Mouse (Mus musculus) spleen, adult 18-20 months (tissue): ENCODE measurements at regions not wholly inside any gene's neighbourhood (a gene's known extent, or its start where the extent isn't known, plus 50 kb on each side); places are given as distances from the start of the nearest gene placed in this dataset.

Experiments used
- DNase-seq, 2 experiments: peaks; one replicate each; pipeline ENCODE4 v3.0.0; 2022; ENCODE audit warnings: mixed read lengths in 2 of 2

DNA sequence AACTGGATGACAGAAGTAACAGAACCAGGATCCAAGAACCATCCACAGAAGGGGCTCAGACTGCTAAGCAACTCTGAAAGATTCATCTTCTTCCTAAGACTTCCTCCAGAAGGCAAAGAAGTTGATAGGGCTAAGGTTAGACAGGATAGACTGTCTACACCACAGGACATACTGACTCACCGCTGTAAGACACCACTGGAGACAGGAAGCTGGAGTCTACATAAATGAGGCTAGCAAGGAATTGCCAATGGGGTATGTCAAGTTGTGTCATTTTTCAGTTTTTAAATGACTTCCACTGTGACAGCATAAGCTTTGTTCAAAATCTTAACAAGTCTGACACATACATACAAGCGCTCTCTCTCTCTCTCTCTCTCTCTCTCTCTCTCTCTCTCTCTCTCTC is 645.4 kb upstream of the Gm10131 start:
- DNase-seq: no peak

DNA sequence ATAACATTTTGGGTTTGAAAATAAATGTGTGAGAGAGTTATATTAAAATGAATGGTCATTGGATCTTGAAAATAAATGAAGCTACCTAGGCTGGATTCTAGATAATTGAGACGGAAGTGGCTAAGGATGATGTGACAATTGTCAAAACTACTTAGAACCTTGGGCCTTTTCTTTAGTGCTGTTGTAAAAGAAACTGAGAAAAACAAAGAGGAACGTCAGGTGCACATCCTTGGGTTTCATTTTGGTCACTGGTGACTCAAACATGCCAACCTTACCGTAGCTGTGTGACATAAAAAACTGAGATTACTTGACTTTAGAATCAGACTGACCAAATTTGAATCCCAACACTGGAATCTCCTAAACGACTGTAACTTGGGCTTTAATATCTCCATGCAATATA is 644.6 kb upstream of the Gm10131 start:
- no peak for DNase-seq

DNA sequence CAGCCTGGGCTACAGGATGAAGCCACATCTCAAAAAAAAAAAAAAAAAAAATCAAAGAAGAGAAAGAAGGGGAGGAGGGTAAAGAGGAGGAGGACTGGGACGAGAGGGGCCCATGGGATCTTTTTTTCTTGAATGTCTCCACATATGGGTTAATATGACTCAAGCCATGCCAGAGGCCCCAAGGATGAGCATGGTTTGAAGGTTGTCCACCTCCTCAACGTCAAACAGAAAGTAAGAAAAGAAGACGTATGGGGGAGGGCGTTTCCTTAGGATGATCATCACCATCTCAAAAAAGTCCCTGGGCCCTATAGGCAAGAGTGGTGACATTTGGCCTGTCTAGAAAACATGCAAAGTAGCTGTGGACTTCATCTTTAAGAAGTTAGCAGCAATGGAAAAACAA is 643.9 kb upstream of the Gm10131 start:
- no peak for DNase-seq

DNA sequence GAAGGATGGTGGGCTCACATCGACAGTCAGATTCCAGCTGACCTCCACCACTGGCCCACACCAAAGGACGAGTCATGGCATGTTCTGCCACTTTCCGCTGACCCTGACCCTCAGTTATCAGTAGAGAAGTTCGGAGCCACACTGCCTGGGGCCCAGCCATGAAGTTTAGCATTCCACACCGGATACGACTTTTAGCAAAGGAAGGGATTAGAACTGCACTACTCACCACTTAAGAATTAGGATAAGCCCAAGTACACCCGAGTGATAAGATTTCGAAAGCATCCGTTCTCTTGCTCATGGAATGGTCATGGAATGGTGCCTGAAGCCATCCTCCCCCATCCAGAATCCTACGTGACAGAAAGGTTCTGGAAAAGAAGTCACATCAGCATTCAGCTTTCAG is 641.5 kb upstream of the Gm10131 start:
- no peak for DNase-seq

DNA sequence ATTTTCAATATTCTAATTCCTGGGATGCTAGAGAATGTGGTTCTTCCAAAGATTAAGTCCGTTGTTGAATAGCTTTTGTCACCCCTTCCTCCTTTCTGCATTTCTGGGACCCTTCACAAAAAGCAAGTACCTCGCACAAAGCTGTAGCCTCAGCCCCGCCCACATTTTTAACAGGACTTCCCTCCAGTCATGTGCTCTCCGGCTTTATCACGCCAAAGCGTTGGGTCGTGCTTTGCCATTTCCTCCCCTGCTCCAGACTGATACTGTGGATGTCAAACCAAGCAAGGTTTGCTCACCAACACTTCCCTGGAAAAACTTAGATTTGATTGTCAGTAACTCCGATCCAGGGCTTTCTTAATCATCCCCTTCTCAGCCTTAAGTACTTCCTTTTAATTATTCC is 637.0 kb upstream of the Gm10131 start:
- no peak for DNase-seq

DNA sequence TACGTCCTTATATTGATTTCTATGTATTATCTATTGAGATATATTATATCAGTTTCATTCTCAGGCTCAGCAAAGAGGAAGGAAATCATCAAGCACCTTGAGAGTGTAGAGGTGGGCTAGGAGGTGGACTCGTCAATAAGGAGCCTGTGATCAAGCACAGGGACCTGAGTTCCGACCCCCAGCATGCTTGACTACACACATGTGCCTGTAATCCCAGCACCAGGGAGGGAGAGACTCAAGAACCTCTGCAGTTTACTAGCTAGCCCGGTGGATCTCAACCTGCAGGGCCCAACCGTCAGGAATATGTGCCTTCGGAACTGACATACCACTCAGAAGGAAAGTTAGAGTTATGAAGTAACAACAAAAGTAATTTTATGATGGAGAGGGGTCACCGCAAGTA is 634.2 kb upstream of the Gm10131 start:
- no peak for DNase-seq

DNA sequence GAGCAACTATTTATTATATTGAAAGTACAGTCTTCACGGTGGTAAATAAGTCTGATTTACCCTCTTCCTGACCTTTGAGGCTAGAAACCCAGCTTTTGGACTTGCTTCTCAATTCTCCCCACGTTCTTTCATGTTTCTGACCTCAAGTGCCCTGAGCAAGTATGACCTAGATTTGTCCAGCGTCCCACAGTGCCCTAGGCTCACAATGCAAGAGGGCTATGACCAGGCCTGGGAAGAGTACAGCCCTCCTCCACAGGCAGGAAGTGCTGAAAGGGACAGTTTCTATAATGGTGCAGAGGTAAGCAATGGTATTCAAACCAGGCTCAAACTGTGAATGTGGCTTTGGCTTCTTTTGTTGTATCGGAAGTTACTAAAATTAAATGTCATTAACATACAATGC is 633.1 kb upstream of the Gm10131 start:
- no peak for DNase-seq

DNA sequence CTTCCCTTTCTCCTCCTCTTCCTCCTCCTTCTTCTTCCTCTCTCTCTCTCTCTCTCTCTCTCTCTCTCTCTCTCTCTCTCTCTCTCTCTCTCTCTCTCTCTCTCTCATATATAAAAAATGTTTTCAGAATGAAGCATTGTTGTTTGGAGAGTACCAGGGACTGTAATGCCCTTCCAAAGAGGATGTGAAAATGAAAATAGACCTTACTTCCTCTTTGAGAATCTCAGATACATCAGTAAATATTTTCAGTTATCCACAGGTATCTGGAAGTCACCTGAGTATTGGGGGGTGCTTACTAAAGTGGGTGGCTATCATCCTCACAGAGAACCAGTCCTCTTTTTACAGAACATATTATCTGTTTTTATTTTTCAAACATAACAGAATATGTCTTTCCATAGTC is 632.6 kb upstream of the Gm10131 start:
- no peak for DNase-seq

DNA sequence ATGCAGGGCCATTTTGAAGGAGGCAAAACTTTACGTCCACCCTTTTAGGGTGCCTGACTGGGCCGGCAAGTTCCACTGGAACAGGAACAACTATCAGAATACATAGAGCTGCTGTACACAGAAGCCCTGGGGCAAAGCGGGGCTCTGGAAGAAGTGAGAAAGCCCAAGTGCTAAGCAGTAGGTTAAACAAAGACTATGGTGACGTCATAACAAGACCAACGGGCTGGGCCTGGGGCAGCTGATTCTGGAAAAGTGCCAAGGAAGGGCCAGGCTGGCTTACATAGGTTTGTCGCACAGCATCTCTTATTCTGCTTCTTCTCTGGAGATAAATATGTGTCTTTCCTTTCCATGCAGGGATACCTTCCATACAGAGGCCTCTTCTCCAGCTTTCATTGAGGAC is 631.6 kb upstream of the Gm10131 start:
- no peak for DNase-seq

DNA sequence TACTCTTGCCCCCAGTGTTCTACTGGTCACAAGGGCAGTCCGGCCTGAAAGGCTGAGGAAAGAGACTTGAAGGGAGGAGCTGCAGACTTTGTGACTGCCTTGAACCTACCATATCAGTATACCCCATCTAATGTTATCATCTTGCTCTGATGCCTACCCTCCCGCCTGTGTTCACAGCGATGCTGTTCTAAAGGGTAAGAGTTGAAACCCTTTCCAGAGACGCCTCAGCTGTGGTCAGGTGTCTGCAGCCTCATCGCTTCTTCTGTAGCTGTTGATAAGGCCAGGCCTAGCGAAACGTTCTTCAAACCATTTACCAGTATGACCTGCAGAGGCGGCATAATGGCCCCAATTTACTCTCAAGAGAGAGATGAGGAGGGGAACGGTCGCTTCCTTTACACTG is 629.3 kb upstream of the Gm10131 start:
- DNase-seq: no peak

DNA sequence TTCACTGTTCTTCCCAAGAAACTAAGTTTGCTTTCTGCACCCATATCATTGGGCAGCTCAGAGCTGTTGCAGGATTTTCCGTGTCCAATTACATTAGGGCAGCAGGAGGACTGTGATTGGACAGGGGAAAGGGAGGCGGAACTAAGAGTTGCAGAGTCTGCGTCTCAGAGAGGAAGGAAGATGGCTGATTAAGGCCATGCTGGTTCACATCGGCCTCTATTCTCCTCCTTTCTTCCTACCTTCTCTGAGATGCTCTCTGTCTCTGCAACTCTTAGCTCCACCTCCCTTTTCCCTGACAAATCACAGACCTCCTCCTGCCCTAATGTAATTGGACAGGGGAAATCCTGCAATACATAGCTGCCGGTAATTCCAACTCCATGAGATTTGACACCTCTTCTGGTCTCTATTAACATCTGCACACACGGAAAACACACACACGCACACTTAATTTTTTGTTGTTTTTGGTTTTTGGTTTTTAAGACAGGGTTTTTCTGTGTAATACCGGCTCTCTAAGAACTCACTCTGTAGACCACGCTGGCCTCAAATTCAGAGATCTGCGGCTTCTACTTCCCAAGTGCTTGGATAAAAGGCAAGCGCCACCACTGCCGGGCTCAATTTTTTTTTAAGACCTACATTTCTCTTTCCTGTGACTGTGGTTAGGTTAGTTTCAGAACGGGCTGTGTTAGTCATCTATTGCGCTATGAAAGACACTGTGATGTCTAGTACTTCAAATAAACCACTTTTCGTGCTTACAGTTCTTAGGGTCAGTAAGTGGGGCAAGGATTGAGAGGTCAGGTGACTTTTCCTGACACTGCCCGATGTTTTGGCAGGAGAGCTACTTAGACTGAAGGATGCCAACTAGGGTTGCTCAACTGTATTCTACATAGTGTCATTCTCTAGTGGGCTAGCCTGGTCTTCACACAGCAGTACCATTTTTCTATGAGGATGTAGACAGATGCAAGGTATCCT is 628.6 kb upstream of the Gm10131 start:
- DNase-seq: no peak

DNA sequence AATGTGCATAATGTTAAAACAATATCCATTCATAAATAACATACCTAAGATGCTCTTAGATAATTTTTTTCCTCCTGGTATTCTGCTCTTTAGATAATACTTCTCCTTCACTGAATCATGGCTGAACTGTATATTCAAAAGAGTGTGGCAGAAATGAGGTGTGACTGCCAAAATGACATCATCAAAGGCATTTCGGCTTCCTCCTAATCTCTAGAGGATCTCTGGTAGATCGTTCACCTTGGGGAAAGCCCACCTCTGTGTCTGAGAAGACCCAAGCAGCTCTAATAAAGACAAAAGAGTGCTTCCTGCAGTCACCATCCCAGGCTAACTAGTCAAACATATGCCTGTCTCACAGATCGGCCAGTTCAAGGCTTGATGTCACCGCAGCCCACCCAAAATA is 624.7 kb upstream of the Gm10131 start:
- no peak for DNase-seq

DNA sequence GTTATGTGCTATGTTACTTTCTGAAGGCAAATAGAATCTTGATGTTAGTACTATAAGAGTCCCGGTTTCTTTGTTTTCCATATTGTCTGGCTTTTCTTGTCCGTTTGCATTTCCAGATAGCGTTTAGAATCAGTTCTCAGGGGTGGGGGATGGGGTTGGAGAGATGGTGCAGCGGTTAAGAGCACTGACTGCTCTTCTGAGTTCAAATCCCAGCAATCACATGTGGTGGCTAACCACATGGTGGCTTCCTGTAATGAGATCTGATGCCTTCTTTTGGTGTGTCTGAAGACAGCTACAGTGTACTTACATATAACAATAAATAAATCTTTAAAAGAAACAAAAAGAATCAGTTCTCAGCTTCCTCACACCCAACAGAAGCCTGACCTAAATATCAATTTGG is 623.5 kb upstream of the Gm10131 start:
- DNase-seq: no peak

DNA sequence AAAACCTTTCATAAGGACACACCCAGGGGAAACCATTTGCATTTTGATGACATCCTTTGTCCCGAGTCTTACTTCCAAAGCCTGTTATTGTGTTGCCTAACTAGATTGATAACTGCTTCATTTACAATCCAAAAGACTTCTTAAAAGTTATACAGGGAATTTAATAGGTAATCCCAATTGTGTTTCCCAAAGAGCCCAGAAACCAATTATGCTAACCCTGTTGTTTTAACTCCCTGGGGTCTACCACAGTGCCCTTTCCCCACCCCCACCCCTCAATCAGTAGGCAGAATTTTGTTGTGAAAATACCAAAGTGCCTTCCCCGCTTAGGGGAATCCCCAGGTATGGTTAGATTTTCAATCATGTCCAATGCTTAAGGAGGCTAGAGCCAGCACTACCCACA is 621.3 kb upstream of the Gm10131 start:
- no peak for DNase-seq

DNA sequence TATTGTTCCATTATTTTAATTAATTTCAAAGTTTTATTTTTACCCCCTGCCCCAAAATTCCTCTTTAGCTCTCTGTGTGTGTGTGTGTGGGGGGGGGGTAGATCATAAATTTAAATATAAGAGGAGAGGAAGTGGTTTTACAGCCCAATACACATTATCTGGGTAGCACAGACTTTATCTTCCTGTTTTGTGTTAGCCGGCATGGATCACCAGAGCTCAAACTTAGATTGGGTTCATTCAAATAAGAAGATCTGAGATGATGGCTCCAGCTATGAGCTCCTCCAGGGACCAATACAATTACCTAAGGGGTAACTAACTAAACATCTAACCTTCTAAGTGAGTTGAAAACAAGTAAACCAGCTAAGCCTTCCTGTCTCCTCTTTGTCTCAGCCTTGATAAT is 620.8 kb upstream of the Gm10131 start:
- no peak for DNase-seq

DNA sequence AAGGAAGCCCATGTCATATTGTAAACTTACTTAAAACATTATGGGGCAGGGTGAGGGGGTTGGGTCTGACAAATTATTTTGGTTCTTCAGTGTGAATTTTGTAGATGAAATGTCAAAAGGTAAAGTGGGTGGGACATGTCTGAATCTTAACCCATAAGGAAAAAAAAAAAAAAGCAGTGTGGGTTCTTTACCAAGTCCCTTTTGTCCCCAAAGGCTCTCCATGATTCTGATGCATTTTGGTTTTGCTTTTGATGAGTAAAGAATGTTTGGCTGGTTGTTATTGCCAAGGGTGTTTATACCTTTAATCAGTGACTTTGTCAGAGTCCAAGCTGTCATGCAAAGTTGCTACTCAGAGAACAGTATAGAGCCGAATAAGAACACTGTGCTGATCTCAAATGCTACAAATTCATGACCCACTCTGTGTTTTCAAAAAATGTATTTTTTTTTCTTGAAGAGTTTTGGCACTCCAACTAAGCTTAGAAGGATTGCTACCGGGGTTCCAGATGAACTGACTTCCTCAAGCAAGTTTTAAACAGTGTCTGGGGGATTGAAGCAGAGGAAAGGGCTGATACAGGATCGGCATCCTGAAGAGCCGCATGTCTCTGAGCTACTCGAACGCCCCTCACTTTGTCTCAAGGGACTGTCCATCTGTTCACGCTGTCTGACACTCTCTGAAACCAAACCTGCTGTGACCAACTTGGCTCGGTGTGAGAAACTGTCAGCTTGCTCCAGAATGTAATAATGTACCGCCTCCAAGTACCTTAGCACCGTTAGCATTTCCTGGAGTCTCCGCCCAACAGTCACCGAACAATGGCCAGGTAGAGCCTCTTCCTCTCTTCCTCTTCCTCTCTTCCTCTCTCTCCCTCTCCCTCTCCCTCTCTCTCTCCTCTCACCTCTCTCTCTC is 619.8 kb upstream of the Gm10131 start:
- DNase-seq: no peak

DNA sequence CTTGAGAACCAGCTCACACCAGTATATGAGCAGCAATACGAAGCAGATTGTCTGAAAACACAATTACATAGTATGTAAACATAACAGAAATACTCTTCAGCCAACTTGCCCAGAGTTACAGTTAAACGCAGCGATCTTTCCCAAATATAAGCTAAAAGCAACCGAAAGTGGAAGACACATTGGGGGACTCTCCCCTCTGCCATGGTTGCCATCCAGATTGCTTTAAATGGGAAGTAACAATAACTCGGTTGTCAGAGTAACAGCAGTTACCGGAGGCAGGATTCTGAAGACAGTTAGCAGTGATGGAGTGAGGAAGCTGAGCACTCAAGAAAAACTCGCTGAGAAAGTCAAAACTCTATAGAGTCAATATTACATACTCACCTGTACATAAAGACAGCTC is 618.0 kb upstream of the Gm10131 start:
- no peak for DNase-seq

DNA sequence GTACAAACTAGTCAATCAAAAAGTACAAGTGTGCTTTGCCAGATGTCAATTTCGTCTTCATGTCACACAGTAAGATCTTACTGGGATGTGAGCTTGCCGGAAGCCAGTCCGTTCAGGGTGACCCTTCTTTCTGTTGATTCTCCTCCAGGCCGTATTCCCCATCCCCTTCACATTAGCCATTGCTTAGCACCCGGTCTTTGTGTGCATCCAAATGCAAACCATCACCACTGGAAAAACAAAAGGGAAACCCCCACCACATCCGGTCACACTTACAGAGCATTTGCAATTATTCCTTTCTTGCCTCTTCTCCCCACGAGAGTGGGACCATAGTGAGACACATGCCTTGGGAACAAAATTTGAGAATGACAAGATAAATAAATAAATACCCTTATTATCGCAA is 616.2 kb upstream of the Gm10131 start:
- no peak for DNase-seq

DNA sequence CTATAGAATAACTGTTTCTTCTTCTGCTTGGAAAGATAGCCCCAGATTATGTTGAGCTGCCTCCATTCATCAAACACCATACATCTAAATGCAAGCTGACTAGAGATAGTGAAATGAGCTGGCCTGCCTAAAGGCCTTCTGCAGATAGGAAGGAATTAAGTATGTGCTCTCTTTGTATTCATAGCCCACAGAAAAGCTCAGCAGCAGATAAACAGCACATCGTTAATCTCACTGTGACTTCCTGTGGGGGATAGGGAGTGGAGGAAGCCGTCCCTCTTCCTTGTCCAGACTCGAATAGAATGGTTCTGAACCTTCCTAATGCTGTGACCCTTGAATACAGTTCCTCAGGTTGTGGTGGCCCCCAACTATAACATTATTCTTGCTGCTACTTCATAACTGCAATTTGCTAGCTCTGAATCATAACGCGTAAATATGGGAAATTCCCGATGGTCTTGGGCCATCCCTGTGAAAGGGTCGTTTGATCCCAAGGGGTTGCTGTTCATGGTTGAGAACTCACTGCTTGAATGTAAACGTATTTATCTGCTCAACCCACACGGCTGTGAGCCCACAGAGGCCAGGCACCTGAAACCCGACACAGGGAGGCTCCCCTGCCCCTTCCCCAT is 614.7 kb upstream of the Gm10131 start:
- no peak for DNase-seq

DNA sequence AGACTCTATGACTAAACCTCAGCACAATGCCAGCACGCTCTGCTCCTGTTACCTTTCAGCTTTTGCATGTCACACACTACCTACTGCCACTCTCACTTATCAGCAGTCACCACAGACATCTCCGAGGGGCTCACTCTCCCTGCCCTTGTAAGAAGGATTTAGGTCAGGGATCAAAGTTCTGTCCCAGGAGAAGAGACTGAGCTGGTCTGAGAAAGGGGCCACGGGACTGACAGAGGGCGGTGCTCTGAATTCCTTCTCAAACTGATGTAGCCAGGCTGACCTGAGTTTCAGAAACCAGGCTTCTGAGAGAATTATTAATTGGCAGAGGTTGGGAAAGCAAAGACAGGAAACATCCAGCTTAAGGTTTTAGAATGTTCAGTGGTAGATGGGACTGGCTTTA is 614.0 kb upstream of the Gm10131 start:
- no peak for DNase-seq

DNA sequence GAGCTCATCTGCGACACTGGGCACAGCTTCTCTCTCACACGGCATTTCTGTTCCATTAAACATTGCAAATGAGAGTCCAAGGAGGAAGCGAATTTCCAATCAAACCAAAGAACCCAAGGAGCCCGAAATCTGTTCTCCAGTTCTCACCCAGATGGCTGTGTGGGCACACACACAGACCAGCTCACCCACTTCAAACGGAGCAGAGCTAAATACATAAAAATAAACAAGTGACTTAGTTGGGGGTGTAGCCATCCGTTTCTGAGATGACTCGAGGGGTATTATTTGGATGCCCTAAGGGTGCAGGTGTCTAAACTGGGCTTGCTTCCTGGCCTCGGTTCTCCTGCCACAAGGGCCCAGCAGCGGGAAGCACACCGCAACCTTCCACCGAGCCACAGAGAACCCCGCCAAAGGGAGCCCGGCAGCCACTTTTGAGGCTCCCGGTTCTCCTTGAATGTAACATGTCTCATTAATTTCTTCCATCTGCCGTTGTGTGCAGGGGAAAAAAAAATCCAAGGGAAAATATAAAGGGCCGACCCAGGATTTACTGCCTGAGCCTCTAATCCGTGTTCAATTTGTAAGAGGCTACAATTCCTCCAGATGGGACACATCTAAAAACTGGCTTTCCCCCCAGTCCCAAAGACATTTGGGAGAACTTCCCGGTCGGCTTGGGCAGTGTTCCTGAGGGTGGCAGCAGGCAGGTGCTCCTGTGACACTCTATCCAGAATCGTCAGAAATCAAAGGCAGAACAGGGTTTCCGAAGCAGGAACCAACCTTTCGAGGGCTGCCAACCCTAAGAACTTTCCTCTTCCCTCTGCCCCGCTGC is 598.6 kb upstream of the Gm10131 start:
- DNase-seq: no peak

DNA sequence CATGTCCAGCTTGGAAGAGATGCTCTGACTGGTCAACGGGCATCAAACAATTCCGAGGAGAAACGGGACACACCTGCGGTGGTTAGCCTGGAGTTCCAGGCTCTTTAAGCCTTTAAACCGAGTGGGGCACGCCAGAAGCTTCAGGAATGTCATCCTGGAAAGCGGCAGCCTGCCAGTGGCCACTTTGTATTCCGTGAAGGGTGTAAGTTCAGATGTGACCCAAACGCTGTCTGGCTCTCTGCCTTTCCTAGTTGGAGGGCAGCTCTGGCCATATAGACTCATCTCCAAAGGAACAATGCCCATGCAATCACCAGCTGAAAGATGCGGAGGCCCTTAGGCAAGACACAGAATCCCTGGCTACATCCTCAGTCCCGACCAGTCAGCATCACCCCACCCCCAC is 597.8 kb upstream of the Gm10131 start:
- no peak for DNase-seq

DNA sequence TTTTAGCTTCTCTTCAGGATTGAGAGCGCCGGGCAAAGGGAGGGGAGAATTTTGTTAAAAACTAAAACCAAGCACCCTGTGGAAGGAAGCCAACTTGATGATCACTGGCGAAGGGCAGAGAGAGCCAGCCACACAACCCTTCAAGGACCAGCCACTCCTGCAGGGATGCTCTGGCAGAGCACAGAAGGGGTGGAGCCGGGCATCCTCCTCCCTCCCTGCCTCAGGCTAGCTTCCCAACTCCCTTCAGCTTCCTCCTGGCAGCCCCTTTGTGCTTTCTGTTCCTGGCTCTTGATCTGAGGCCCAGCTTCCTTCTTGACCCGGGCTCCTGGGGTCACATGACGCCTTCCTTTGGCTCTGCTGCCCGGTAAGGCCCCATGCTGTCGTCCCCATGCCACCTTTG is 591.8 kb upstream of the Gm10131 start:
- no peak for DNase-seq
